Mouse (Mus musculus): Measurements from ENCODE around the gene Dennd6a.

DNA sequence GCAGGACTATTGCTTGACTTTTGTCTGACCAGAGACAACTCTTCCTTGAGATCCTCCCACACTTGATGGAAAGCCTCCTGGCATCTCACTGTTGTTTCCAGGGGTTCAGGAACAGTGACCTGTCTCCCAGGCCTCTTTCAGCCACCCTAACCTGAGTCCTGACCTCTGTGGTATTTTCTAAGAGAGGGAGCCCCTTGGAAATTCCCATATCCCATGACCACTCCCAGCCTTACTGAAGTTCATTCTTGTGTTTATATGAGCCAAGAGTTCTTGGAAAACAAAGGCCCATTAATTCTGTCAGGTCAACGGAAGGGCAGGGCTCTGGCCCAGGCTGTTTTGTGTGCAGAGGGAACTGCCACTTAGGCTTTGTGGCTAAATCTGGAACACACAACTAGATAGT lies 16.1 kb upstream of the Dennd6a start:
- TF ChIP-seq ZC3H11A (IDR thresholded peaks at IDR 0.05; ENCODE audit: borderline replicate concordance, low read depth, low read length) (no peak), CHD2 (IDR thresholded peaks at IDR 0.05; ENCODE audit: low read depth, low read length) (no peak), ZNF384 (IDR thresholded peaks at IDR 0.05; ENCODE audit: low read depth, low read length) (no peak), HCFC1 (IDR thresholded peaks at IDR 0.05; ENCODE audit: borderline replicate concordance, insufficient read depth, low read length) (no peak), MAFK (IDR thresholded peaks at IDR 0.05; ENCODE audit: insufficient read depth, low read depth, low read length) (no peak)

Measured in ES-E14 (cell line).